Mouse (Mus musculus) kidney, adult 2 months (tissue): Measurements from ENCODE around the gene Eif2d. TPM values are rescaled to one million over a fixed set of nuclear protein-coding genes. Genes with fewer than 3 reads are reported as not detected.

Experiments
- DNase-seq: peaks from one replicate; pipeline ENCODE4 v3.0.0; 2021
- H3K27ac ChIP-seq: fragments of 200-500 bp; 2 replicates; pipeline ENCODE4 v1.5.1; 2012; ENCODE audit warnings: low read depth, low read length, control low read depth, inconsistent platforms; ENCODE audit not compliant: insufficient read depth
- H3K27me3 ChIP-seq: fragments of 200-500 bp; replicated peaks from 2 replicates; pipeline ENCODE4 v1.6.1; 2012; ENCODE audit warnings: mild to moderate bottlenecking, moderate library complexity, low read length, inconsistent platforms; ENCODE audit not compliant: control insufficient read depth, insufficient read depth
- H3K36me3 ChIP-seq: fragments of 200-500 bp; 2 replicates; pipeline ENCODE4 v1.6.1; 2012; ENCODE audit warnings: mild to moderate bottlenecking, moderate library complexity, low read length, inconsistent platforms; ENCODE audit not compliant: control insufficient read depth, insufficient read depth
- H3K4me1 ChIP-seq: fragments of 200-500 bp; 2 replicates; pipeline ENCODE4 v1.6.1; 2011; ENCODE audit warnings: low read length; ENCODE audit not compliant: control insufficient read depth, insufficient read depth
- H3K4me3 ChIP-seq: fragments of 200-500 bp; 2 replicates; pipeline ENCODE4 v1.5.1; 2011; ENCODE audit warnings: mild to moderate bottlenecking, low read depth, low read length, control low read depth; ENCODE audit not compliant: insufficient read depth
- CTCF ChIP-seq: fragments of 200-500 bp; conservative IDR thresholded peaks from 2 replicates; pipeline ENCODE4 v1.5.1; 2011; ENCODE audit warnings: low read depth, mild to moderate bottlenecking, control low read depth, low read length, moderate library complexity, mixed read lengths; ENCODE audit not compliant: insufficient read depth, insufficient read length
- POLR2A ChIP-seq: fragments of 200-500 bp; IDR thresholded peaks from one replicate; pipeline ENCODE4 v1.6.1; 2011; ENCODE audit warnings: low read depth, low read length, control low read depth
- WGBS: fragments of 180-500 bp; shearing (Covaris S2); methylation state at CpG from one replicate; pipeline ENCODE4 v1.1.7; 2018; 5-methylcytosine and 5-hydroxymethylcytosine counted together
- polyA plus RNA-seq: library from polyadenylated mRNA; depleted of rRNA; stranded (reverse); fragments of >200 nt; gene quantifications from 2 replicates; pipeline ENCODE4 v1.2.3, GENCODE M21; 2012

Gene Eif2d
- polyA plus RNA-seq, 1 experiment, result 32.1 TPM

DNA sequence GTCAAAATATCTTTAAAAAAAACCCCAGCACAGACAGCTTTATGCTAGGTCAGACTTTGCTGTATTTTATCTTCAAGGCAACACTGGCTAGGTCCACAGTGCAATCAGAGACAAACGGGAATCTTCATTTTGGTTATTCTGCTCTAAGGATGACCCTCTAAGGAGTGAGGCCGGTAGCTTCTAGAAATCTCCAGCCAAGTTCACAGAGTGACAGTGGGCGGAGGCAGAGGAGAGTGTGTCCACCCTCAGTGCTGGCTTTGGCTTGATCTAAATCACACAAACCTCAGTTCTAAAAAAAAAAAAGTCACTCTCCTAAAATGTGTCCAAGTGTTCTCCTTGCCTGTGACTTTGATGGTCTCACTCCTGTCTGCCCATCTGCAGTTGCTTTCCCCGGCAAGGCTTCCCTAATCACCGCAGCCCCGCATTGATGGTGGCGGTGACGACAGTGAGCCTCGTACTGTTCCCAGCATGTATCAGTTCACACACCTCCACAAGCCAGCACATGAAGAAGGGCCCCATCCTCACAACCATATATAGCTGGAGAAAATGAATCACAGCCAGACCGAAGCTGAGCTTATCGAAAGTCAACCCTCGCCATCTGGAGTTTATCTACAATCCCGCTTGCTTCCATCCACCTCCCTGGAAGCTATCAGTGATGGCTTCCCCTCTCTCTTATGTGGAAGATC, 33.0 kb downstream of the Eif2d start:
- DNase-seq, result no peak
- Histone ChIP-seq H3K36me3 (no peaks in the 10 kb centered on the region), H3K27me3 (no peaks in the 10 kb centered on the region), H3K4me3 (no peak overlapping the region), H3K27ac (no peak overlapping the region), H3K4me1 (peaks cover 3% of the 10 kb centered on the region; the same call in 1 of the 2 replicates)
- 88% methylated on average over 13 of the region's 13 CpGs for WGBS
- TF ChIP-seq CTCF, result no peak
- no peak for TF ChIP-seq POLR2A

DNA sequence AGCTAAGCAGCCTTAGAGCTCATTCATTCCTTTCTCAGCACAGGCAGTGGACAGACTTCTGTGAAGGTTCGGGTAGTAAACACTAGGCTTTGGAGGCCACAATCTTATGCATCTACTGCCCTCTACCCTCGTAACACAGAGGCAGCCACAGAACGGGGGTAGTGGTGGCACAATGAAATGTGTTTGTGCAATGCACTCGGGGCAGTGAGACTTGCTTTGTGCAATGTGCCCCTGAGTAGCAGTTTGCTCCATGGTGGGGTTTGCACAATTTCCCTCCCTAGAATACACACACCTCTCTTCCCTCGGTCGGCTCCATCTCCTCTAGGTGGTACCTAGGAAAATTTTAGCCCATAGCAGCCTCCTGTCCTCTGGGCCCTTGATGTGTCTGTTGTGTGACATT, 34.0 kb downstream of the Eif2d start:
- TF ChIP-seq CTCF (no peak), POLR2A (no peak)
- H3K4me3 ChIP-seq, result no peak overlapping the region
- H3K36me3 ChIP-seq, result no peaks in the 10 kb centered on the region
- peaks cover 3% of the 10 kb centered on the region; the same call in 1 of the 2 replicates for H3K4me1 ChIP-seq
- no peak for DNase-seq
- H3K27ac ChIP-seq, result no peak overlapping the region
- H3K27me3 ChIP-seq, result no peaks in the 10 kb centered on the region
- WGBS, result 74% methylated on average over 6 of the region's 6 CpGs

DNA sequence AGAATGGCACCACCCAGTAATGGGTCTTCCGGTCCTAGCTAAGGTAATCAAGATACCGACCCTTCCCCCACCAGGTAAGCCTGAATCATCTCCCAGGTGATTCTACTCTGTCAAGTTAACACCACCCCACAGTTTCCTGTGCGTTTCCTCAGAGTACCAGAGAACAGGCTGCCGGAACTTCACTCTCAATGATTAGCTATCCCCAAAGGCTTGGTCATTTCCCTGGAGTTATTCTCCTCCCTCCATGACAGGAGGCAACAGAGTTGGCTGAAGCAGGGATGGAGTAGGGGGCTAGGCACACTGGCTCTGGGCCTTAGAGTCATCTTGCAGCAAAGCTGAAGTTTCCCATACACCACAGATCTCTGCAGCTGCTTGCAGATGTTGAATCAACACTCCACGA, 34.9 kb downstream of the Eif2d start:
- DNase-seq, result no peak
- WGBS, result 63% methylated on average over 5 of the region's 5 CpGs
- H3K4me1 ChIP-seq, result peaks cover 3% of the 10 kb centered on the region; the same call in 1 of the 2 replicates
- H3K4me3 ChIP-seq, result no peak overlapping the region
- no peaks in the 10 kb centered on the region for H3K27me3 ChIP-seq
- no peak overlapping the region for H3K27ac ChIP-seq
- TF ChIP-seq POLR2A (no peak), CTCF (no peak)
- H3K36me3 ChIP-seq, result no peaks in the 10 kb centered on the region

DNA sequence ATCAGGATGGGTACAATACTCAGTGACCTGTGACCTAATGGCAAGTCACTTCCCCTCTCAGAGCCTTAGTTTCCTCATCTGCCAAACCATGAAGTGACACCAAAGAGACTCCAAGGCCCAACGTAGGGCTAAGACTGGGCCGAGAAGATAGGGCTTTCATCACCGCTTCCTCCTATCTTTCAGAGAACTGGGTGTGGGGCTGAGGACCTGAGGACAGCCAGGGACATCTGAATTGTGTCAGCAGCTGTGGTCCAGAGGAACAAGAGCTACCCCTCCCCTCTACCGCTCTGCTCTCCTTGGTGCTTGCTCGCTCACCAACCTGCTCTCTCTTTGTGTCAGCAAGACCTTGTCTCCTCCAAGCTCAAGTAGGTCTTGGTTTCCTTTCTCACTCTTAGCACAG, 35.7 kb downstream of the Eif2d start:
- no peak for TF ChIP-seq CTCF
- TF ChIP-seq POLR2A, result no peak
- no peak overlapping the region for H3K27ac ChIP-seq
- DNase-seq, result no peak
- H3K4me3 ChIP-seq, result no peak overlapping the region
- WGBS, result 88% methylated on average over 5 of the region's 5 CpGs
- peaks cover 3% of the 10 kb centered on the region; the same call in 1 of the 2 replicates for H3K4me1 ChIP-seq
- no peaks in the 10 kb centered on the region for H3K27me3 ChIP-seq
- no peaks in the 10 kb centered on the region for H3K36me3 ChIP-seq

GRCm38 (mm10) chr1:131193746-131194145, 40.8 kb downstream of the Eif2d start:
- H3K4me1 ChIP-seq, result no peaks in the 10 kb centered on the region; the same call in 1 of the 2 replicates
- 42% methylated on average over 3 of the region's 3 CpGs for WGBS
- H3K27me3 ChIP-seq, result no peaks in the 10 kb centered on the region
- DNase-seq, result peak; percentile 58
- no peaks in the 10 kb centered on the region for H3K36me3 ChIP-seq
- no peak overlapping the region for H3K4me3 ChIP-seq
- no peak overlapping the region for H3K27ac ChIP-seq
- TF ChIP-seq POLR2A (no peak), CTCF (no peak)

- H3K4me1 ChIP-seq, result no peaks in the 10 kb centered on the region; the same call in 1 of the 2 replicates
- DNase-seq, result no peak
- H3K27me3 ChIP-seq, result no peaks in the 10 kb centered on the region
- no peak for TF ChIP-seq CTCF
- TF ChIP-seq POLR2A, result no peak
- no peaks in the 10 kb centered on the region for H3K36me3 ChIP-seq
- H3K4me3 ChIP-seq, result no peak overlapping the region
- no peak overlapping the region for H3K27ac ChIP-seq
- WGBS, result 88% methylated on average over 7 of the region's 7 CpGs
Observed at GRCm38 (mm10) chr1:131195653-131196052, 42.7 kb downstream of the Eif2d start.

DNA sequence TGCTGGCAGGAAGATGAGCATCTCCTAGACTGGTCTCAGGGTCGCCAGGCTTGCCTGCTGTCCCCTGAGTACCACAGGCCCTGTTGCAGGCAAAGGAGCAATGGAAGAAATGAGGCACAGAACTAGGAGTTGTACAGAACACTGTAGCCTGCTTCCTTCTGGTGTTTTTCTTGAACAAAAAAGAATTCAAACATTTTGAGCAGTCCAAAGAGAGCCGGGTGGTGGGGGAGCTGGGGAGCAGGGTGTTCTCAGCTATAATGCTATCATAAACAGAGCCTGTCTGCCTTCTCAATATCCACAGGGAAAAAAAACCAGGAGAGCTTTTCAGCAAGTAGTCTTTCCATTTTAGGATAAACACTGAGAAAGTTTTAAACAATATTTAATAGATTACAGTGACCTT, 43.1 kb downstream of the Eif2d start:
- no peak for TF ChIP-seq CTCF
- no peak for TF ChIP-seq POLR2A
- no peaks in the 10 kb centered on the region; the same call in 1 of the 2 replicates for H3K4me1 ChIP-seq
- no peaks in the 10 kb centered on the region for H3K36me3 ChIP-seq
- 83% methylated on average over 2 of the region's 2 CpGs for WGBS
- no peak overlapping the region for H3K27ac ChIP-seq
- H3K27me3 ChIP-seq, result no peaks in the 10 kb centered on the region
- H3K4me3 ChIP-seq, result no peak overlapping the region
- no peak for DNase-seq

DNA sequence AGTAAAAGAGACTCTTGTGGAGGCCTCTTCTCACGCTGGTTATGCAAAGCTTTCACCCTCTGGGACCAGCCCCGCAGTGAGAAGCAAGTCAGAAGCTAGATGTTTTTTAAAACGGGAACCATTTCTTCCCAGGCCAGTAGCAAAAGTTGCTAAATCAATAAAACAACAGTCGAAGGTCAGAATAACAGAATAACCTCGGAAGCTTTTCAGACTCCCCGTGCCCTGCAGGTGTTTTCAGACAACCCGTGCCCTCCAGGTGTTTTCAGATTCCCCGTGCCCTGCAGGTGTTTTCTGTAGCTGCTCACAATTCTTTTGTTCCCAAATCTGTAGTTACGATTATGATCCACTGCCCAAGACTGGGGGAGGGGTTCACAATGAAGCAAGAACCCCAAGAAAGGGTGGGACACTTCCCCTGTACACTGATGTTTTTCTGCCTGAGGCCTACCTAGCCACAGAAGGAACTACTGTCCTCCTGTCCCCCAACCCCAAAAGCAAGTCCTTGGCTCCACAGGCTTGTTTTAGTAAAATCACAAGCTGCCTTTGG, 45.5 kb downstream of the Eif2d start:
- H3K4me1 ChIP-seq, result no peaks in the 10 kb centered on the region; the same call in 1 of the 2 replicates
- H3K36me3 ChIP-seq, result no peaks in the 10 kb centered on the region
- H3K27me3 ChIP-seq, result no peaks in the 10 kb centered on the region
- H3K27ac ChIP-seq, result no peak overlapping the region
- no peak for DNase-seq
- TF ChIP-seq CTCF, result no peak
- no peak for TF ChIP-seq POLR2A
- WGBS, result 77% methylated on average over 9 of the region's 9 CpGs
- H3K4me3 ChIP-seq, result no peak overlapping the region
